Mouse (Mus musculus) kidney, adult 2 months (tissue): ENCODE measurements around the gene Rnf216.

Source experiments
- CTCF ChIP-seq: fragments of 200-500 bp; conservative IDR thresholded peaks from 2 replicates; pipeline ENCODE4 v1.5.1; 2011; ENCODE audit warnings: low read depth, mild to moderate bottlenecking, control low read depth, low read length, moderate library complexity, mixed read lengths; ENCODE audit not compliant: insufficient read depth, insufficient read length
- POLR2A ChIP-seq: fragments of 200-500 bp; IDR thresholded peaks from one replicate; pipeline ENCODE4 v1.6.1; 2011; ENCODE audit warnings: low read depth, low read length, control low read depth

- no peak for TF ChIP-seq CTCF
- no peak for TF ChIP-seq POLR2A
These were observed 42.7 kb upstream of the Rnf216 start for GRCm38 (mm10) chr5:143155534-143155933.
